Mouse (Mus musculus): Measurements from ENCODE around the gene Prkag2.

Prkag2 gene

DNA sequence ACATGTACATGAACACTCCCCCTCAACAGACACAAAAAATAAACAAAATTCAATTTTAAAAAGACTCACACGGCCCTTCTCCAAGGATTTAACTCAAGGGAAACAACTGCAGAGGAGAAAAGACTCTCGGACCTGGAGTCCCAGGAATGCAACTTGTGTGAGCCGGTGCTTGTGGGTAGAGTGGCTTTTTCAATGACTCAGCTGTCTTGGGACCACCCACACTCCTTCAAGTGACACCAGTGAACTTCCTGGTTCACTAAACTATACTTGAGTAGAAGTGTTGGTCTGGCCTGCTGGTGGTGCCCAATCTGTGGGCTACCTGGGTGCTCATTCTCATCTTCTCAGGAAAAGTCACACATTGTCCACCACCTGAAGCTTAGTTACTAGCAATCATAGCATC is 53.7 kb downstream of the Prkag2 start:
- no peak for DNase-seq (ENCODE audit: low read depth)

DNA sequence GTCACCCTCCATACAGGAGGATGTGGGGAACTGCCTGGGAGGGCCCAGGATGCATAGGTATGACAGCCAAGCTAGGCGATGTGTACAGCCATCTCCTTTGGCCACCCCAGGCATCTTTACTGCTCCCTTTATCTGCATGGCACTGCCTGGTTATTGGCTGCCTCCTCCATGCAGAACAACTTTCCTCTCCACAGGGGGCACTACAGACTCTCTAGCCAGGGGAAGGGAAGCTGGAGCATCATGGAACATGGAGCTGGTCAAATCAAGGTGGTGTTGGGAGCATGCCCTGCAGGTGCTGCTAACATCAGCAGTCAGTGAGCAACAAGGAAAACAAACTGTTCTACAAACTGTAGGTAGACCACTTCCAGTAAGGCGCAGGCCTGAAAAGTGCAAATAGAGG is 56.4 kb downstream of the Prkag2 start:
- no peak for DNase-seq (ENCODE audit: low read depth)

DNA sequence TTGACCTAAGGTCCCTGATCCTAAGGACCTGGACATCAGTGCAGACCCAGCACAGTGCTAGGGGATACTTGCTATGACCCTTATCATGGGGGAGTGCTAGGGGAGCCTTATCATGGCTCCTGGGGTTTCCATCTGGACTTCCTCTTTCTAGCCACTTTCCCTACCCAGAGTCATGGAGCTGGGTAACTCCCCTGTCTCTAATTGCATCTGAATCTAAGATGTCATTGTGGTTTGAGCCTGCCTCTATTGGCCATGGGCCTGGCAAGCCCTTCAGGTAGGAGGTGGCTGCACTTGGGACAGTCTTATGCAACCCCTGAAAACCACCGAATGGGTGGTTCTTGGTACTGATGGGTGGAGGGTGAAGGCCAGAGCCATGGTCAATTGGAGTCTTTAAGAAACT is 58.5 kb downstream of the Prkag2 start:
- no peak for DNase-seq (ENCODE audit: low read depth)

DNA sequence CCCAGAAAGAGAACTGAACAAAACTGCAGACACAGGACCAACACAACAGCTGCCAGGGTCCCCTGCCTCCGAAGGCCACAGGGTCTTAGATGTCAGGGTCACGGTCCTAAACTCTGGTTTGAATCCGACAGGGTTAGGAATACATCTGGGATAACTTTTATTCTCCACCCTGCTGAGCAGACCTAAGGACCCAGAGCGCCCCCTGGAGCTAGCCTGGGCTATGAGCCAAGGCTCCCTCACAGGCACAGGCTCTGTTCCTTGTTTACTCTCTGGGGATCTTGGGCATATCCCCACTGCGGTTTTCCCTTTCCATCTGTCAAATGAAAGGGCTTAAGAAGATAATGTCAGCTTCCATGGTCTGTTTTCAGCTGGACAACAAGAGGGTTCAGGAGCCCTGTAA is 59.1 kb downstream of the Prkag2 start:
- no peak for DNase-seq (ENCODE audit: low read depth)

DNA sequence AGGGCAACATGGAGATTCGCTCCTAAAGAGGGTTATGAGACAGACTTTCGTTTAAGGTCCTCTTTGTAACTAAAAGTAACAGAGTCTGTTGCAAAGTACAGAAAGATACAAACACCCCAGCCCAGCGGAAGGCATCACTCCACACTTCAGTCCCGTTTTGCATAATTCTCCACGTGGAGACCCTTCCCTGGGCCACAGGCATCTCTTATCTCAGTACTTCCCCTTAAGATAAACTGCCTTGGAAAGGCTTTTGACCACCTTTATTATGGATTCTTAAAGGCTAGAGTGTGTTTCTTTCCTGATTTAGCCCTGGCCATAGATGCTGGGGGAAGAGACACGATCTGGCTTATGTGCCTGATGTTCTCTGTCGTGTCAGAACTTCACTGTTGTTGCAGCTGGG is 59.5 kb downstream of the Prkag2 start:
- DNase-seq (ENCODE audit: low read depth), result no peak

DNA sequence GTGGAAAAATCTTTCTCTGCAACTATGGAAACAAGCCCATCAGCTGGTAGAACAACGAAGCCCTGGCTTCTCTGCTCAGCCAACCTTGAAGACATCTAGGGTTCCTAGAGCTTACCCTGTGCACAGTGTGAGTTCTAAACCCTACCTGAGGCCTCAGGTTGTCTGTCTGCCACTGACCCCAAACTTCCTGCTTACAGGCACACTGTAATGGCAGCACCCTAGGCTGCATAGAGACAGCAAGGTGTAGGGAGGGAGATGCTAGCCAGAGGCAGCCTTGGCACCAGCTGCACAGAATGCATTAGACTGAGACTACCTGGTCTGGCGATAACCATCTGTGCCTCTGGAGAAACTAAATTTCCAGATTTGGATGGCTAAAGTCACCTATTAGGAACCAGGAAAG is 61.6 kb downstream of the Prkag2 start:
- no peak for DNase-seq (ENCODE audit: low read depth)

DNA sequence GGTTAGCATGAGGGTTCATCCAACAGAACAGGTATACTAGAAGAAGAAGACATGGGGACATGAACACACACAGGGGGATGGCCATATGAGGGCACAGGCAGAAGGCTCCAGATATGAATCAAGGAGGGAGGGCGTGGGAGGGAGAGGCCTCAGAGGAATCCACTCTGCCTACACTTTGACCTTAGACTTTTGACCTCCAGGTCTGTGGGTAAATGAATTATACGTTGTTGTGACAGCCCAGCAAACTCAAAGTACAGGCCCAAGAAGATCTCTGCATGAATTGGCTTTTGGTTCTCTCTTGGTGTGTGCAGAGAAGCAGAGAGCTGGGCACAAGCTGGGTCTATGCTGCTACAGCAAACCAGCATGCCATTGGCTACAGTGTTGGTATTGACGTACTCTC is 65.1 kb downstream of the Prkag2 start:
- no peak for DNase-seq (ENCODE audit: low read depth)

DNA sequence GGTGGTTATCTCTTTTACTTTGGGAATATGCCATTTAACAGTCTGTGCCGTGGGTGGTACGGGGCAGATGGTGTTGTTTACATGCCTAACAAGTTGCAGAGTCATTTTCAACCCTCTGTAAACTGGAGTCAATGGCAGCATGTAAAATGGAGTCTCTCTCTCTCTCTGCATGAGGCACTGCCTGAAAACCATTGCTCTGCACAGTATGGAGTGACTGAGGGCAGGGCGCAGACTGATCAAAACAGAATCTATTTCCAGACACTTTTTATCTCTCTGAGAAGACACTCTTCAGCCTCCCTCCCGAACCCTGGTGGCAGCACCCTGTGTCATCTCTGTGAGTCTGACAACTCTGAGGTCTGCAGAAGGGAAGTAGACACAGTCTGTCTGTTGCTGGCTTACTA is 69.0 kb downstream of the Prkag2 start:
- DNase-seq (ENCODE audit: low read depth), result no peak

DNA sequence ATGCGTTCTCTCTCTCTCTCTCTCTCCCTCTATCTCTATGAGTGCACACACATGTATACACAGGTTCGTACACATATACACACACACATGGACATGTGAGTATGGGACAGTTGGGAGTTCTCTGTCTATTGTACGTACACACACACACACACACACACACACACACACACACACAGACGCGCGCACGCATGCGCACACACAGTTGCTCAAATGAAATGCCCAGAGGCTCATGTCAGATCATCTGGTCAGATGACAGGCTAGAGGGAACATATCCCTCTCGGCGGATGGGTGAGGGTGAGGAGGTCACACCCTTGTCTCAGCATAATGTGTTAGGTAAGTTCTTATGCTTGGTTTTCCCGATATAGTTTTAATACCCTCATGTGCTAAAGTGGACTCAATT is 69.4 kb downstream of the Prkag2 start:
- no peak for DNase-seq (ENCODE audit: low read depth)

DNA sequence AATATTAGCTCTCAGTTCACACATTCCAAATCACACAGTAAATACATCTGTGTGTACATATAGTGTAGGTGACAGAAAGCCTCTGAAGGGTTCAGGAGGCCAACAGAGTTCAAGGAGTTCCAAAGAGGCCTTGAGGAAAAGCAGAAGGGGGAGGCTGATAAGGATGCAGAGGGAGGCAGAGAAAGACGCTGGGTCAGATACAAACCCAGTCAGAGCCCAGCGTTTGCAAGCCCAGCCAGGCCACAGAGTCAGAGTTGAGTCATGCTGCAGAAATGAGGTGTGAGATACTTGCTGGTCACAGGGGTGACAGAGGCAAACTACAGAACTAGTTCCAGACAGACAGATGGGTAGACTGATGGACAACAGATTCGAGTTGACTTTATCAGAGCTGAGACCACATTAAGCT is 70.2 kb downstream of the Prkag2 start:
- peak; percentile 56 for DNase-seq (ENCODE audit: low read depth)

DNA sequence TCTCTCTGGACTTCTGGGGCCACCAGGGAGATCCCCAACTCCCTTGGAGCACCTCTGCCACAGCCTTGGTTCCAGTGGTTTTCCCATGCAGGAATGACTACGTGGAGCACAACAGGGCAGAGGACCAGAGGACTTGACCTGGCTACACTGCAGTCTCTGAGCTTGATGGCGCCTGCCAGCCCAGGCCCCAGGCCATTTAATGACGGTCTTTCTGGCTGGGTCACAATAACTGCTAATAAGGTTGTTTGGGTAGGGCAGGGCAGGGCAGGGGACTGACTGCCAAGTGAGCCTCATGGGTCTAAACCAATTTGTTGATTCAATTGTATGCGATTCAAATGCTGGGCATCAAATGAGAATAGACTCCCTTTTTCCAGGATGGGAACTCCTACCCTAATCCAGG is 72.8 kb downstream of the Prkag2 start:
- DNase-seq (ENCODE audit: low read depth), result no peak

DNA sequence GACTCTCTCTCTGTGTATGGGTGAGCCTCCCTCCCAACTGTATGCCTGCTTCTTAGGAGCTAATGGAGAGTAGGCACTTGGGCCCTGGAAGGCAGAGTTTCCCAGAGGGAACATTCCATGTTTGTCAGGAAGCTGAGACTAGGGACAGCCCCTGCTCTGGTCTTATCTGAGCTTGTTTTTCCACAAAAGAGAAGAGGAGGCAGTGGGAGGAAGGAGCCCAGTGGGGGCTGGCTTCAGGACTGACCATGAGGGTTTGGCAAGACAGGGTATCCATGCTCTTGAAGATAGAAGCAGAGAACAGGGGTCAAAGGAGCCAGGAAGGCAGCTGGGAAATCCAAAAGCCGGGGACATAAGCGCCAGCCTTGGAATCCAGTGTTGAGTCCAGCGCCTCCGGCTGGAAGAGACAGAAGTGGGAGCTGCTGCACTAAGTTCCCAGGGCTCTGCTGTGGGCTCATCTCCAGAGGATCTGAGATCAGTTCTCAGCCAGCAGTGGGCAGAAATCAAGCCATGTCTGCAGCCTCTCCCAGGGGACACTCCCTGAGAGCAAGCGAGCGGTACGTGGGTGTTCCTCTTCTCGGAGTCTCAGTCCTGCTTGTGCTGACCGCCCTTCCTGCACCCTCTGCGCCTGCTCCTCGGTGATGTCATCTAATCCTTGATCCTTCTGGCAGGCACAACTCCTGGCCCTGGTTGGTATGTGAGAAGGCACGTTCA is 75.0 kb downstream of the Prkag2 start:
- DNase-seq (ENCODE audit: low read depth), result no peak

DNA sequence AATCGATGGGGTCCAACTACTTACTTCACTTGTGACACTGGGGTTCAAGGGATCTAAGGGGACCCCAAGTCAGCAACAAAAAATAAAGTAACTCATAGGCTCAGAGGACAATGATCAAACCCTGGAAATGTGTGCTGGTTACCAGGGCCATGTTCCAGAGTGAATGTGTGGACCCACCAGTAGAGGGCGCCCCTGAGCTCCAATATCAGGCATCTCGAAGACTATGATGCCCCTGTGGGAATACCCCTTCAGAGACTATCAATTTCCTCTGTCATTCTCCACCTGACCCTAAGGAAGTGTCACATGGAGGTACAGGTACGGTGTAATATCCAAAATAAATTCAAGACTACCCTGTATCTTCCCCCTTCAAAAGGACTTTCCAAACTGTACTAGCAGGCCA is 77.5 kb downstream of the Prkag2 start:
- no peak for DNase-seq (ENCODE audit: low read depth)

DNA sequence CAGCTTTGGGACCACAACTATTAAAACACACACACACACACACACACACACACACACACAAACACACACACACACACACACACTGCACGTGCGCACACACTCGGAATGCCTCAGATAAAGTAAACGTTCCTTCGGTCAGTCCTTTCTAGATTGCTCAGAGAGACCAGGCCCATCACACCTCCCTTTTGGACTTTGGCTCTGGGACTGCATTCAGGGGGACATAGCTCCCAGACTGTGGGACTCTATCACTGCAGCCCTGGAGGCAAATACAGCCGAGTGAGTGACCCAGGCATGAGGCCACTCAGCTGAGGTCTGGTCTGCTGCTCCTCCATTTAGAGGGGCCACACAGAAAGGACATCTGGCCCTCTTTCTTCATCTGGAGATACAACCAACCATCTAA is 81.2 kb downstream of the Prkag2 start:
- no peak for DNase-seq (ENCODE audit: low read depth)

DNA sequence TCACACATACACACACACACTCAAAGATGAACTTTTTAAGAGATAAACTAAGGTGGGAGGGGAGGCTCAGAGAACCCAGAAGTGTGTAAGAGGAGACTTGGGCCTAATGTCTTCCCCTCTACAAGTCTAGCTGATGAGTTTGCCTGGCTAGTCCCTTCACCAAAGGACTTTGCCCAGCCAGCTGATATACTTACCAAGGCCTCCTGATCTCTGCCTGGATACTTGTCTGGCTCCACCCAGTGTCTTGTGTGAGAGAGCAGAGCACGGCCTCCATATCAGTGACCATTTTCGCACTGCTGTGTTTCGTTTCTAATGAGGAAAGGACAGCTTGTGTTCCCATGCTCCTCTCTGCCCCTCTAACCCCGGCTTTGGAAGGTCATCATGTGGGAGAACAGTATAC is 88.3 kb downstream of the Prkag2 start:
- no peak for DNase-seq (ENCODE audit: low read depth)

DNA sequence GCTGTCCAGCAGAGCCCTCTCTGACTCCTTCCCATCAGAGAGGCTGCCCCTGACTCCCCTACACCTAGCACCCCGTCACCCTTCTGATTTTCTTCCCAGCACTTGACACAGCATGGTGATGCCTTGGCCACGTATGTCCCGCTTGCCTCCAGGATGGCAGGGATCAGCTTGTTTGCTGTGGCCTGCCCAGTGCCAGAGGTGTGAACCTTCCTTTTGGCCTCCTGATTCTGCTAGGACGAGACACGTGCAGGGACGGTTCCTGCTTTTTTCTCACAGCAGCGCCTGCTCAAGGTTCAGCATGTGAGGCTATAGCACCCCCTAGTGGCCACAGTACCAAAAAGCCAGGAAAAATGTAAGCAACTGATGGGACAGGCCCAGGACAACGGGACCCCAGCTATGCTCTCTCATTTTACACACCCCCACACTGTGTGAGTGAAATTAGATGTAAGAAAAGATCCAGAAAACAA is 89.4 kb downstream of the Prkag2 start:
- no peak for DNase-seq (ENCODE audit: low read depth)

DNA sequence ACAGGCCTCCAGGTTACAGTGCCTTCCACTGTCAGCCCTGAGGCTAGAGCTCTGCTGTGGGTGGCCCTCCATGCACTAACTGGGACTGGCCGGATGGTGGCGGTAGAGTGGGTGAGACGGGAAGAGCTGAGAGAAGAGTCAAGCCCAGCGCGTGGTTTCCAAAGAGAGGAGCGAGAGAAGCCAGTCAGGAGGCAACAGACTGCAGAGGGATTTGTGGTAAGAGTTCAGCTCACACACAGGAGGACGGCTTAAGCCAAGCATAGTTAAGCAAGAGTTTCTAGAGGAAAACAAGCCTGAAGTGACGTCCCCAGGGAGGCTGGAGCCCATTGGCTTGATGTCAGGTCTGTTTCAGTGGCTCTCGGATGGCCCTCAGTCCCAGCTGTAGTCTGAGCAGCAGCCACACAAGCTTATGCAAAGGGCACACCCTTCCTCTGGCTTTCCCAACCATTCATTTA is 90.0 kb downstream of the Prkag2 start:
- peak; percentile 84 for DNase-seq (ENCODE audit: low read depth)

DNA sequence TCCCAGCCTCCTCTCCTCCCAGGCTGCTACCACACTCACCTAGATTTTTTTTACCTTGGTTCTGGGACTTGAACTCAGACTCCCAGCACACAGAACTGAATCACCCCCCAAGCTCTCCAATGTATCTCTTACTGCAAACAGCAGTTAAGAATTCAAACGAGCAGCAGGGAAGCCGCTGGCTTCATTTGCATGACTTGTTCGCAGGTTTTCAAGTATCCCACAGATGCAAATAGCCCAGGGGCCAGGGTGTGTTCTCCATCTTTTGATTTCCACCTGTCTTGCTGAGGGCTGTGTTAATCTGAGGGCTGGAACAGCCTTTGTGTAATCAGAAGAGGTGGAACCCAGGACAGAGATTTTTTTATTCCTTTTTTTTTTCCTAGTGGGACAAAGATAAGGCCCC is 90.7 kb downstream of the Prkag2 start:
- no peak for DNase-seq (ENCODE audit: low read depth)

DNA sequence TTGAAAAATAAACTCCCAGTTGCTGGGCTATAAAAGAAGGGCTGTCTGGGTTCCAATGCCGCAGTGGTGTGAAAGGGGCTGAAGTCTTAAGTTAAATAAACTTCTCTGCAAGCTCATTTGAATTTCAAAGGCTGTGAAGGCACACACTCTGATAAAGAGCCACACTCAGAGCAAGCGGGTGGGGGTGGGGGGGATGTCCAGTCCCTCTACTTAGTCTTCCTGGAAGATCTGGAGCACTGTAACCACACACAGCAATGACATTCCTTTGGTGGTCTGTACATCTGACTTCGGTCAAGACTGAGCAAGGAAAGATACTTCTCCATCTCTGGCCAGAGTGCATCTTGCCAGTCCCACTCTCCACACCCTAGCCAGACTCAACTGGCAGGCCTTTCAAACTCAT is 91.5 kb downstream of the Prkag2 start:
- no peak for DNase-seq (ENCODE audit: low read depth)

DNA sequence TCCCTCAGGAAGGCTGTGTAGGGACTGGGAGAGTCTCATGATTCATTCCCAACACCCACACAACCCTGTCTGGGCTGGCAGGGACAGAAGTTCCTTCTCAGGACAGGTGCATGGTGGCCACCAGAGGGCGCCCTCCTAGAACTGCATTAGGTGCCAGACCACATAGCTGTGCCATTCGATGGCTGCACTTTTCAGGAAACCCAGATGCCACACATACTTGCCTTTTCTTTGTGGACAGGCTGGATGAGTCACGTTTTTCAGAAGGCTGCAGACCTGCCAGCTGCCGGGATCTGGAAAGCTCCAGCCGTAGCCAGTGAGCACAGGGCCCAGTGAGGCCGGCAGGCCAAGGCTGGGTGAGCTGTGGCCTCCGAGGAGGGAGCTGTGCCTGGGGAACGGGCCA is 93.6 kb downstream of the Prkag2 start:
- DNase-seq (ENCODE audit: low read depth), result peak; percentile 94

DNA sequence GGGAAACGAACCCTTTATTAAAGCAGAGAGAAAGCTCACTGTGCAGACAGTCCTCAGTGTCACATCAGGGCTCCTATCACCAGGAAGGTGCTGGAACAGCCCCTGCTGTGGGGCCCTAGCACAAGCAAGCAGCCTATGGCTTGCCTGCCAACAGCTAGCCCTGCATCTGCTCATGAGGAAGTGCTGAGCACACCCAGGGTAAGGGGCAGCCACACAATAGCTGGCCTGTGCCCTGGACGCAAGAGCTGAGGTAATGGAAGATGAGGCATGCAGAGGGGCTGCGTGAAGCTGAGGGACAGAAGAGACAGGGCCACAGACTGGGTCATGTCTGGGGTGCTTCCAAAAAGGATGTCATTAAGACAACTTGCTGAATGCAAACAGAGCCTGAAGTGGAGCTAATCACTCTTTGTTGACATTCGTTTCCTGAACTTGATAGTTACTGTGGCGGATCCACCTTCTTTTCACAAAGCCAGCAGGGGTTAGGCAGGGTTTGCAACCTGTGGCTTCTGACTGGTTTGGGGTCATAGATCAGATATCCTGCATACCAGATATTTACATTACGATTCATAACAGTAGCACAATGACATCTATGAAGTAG is 94.8 kb downstream of the Prkag2 start:
- no peak for DNase-seq (ENCODE audit: low read depth)

DNA sequence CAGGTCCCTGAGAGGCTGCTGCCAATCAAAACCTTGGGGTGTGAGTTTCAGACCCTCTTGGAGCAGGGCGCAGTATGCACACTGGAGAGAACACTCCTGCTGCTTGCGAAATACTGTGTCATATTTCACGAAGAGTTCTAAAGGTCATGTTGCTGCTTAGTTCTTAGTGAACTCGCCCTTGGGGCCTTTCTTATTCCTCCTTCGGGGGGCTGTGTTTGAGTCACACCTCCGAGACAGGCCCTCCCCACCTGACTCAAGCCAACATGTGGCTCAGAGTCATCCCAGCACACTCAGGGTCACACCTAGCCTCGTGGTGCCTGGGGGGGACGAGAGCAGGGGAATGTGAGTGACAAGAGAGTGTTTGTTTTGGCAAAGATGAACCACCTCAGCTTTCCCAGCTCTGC is 99.0 kb downstream of the Prkag2 start:
- no peak for DNase-seq (ENCODE audit: low read depth)

DNA sequence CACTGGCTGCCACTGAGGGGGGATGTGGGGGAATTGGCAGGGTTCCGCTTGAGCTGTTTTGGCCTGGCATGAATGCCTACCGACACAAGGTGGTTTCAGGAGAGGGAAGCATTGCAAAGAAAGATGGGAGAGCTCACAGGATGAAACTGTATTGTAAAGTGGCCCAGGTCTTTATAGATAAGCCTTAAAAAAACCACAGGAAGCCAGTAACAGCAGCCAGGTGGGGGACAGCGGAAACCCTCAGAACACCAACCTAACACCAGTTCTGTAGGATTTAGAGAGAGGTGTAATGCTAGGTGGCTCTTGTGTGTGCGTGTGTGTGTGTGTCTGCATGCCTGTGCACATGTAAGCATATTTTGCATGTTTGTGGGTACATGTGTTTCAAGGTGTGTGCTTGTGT is 101.1 kb downstream of the Prkag2 start:
- DNase-seq (ENCODE audit: low read depth), result no peak

DNA sequence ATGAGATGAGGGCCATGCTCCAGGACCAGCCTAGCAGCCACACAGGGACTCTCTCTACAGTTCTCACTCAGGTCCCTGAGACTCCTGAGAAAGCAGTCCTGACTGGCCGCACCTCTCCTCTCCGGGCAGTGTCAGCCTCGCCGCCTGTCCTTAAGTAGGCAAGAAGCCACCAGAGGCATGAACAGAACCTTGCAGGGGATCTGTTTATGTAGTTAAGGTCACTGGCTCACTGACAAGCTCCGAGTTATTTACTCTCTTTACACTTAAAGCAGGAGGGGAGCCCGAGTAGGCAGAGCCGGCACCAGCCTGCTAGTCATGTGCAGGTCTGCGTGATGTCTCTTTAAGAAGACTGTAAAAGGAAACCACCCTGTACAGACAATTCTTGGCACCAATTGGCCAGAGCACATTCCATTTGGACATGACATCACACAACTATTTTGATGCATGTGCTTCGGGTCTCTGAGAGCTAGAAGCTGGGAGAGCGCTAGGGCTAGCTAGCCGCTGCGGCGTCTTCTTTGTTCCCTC is 104.8 kb downstream of the Prkag2 start:
- no peak for DNase-seq (ENCODE audit: low read depth)
